Comparison of ENCODE assay signal across 9 mouse cellular contexts in genomic region chr13:42835441-42835840, GRCm38 (mm10).
DNase-seq lines count a peak whose midpoint lies in the region; ATAC-seq and TF ChIP-seq lines count a peak whose summit lies in the region.
"Had no signal": no experiment of that assay in that cellular context is flagged by ENCODE, and none has a peak within 500 bp of the region (broad histone marks: within the 10 kb centered on the region; RNA-seq: fewer than 3 reads in every experiment).

No protein-coding gene starts in this region.

- WGBS in forebrain, embryonic 14.5 days: 52% methylated on average over 2 of the region's 2 CpGs
- 22% methylated on average over 2 of the region's 2 CpGs for WGBS in forebrain, embryonic 16.5 days
- WGBS in embryonic facial prominence, embryonic 14.5 days: 61% methylated on average over 2 of the region's 2 CpGs

- no peaks in the 10 kb centered on the region for H3K9me3 ChIP-seq in forebrain, embryonic 14.5 days (replicated peaks; ENCODE audit: control insufficient read depth, low read length)
- no peaks in the 10 kb centered on the region for H3K9me3 ChIP-seq in forebrain, embryonic 16.5 days (ENCODE audit: control insufficient read depth, low read length)
- H3K9me3 ChIP-seq in E14TG2a.4 (ENCODE audit: low read length): no peaks in the 10 kb centered on the region
- no peaks in the 10 kb centered on the region for H3K9me3 ChIP-seq in embryonic facial prominence, embryonic 14.5 days (ENCODE audit: control insufficient read depth, low read length)
- H3K9me3 ChIP-seq: heart, embryonic 12.5 days had no signal

- no peaks in the 10 kb centered on the region for H3K36me3 ChIP-seq in forebrain, embryonic 14.5 days (ENCODE audit: control insufficient read depth, insufficient read depth, low read length)
- H3K36me3 ChIP-seq in forebrain, embryonic 16.5 days (ENCODE audit: control insufficient read depth, insufficient read depth): no peaks in the 10 kb centered on the region
- H3K36me3 ChIP-seq in E14TG2a.4 (ENCODE audit: insufficient read depth, low read length): no peaks in the 10 kb centered on the region
- H3K36me3 ChIP-seq in embryonic facial prominence, embryonic 14.5 days (ENCODE audit: control insufficient read depth, insufficient read depth, low read length): no peaks in the 10 kb centered on the region
- H3K36me3 ChIP-seq: heart, embryonic 12.5 days had no signal

- no peak overlapping the region for H3K4me3 ChIP-seq in forebrain, embryonic 14.5 days (ENCODE audit: low read depth, low read length)
- H3K4me3 ChIP-seq in forebrain, embryonic 16.5 days (replicated peaks; ENCODE audit: low read length): no peak overlapping the region
- no peak overlapping the region for H3K4me3 ChIP-seq in layer of hippocampus, adult 2 months
- no peak overlapping the region for H3K4me3 ChIP-seq in E14TG2a.4 (replicated peaks; ENCODE audit: low read length)
- no peak overlapping the region for H3K4me3 ChIP-seq in embryonic facial prominence, embryonic 14.5 days (ENCODE audit: low read depth, low read length)
- H3K4me3 ChIP-seq: heart, embryonic 12.5 days had no signal

- H3K9ac ChIP-seq in forebrain, embryonic 14.5 days (ENCODE audit: low read length): no peak overlapping the region
- H3K9ac ChIP-seq in forebrain, embryonic 16.5 days (replicated peaks; ENCODE audit: low read depth, low read length): no peak overlapping the region
- no peak overlapping the region for H3K9ac ChIP-seq in embryonic facial prominence, embryonic 14.5 days (ENCODE audit: low read depth, low read length)
- H3K9ac ChIP-seq: heart, embryonic 12.5 days had no signal

- peak; percentile 74 for DNase-seq in forebrain, embryonic 14.5 days (ENCODE audit: low spot score)
- no peak for DNase-seq in layer of hippocampus, adult 2 months (ENCODE audit: low spot score in 2 of 2)
- DNase-seq in layer of hippocampus, postnatal 25 days (ENCODE audit: extremely low spot score in 1 of 2, low spot score in 1 of 2): no peak
- peak; percentile 40 for DNase-seq in embryonic facial prominence, embryonic 14.5 days (ENCODE audit: low spot score)
- DNase-seq in gastrocnemius, adult 18-20 months (ENCODE audit: low spot score): no peak
- no peak for DNase-seq in c-Kit-positive CD71-positive TER-119-positive erythroid progenitor cells, embryonic 14.5 days (ENCODE audit: low spot score)

- H3K4me1 ChIP-seq in forebrain, embryonic 14.5 days (ENCODE audit: control insufficient read depth, insufficient read depth, low read length): no peaks in the 10 kb centered on the region
- 0 out of 2 replicates have a peak, but pooled peaks cover 3% of the 10 kb centered on the region for H3K4me1 ChIP-seq in forebrain, embryonic 16.5 days (replicated peaks; ENCODE audit: control insufficient read depth, insufficient read depth, low read length)
- H3K4me1 ChIP-seq in E14TG2a.4 (replicated peaks; ENCODE audit: low read depth, low read length): 0 out of 2 replicates have a peak, but pooled peaks cover 4% of the 10 kb centered on the region
- no peaks in the 10 kb centered on the region for H3K4me1 ChIP-seq in embryonic facial prominence, embryonic 14.5 days (ENCODE audit: control insufficient read depth, insufficient read depth, low read length)
- H3K4me1 ChIP-seq: heart, embryonic 12.5 days had no signal

- no peaks in the 10 kb centered on the region for H3K27me3 ChIP-seq in forebrain, embryonic 14.5 days (replicated peaks; ENCODE audit: control insufficient read depth, insufficient read depth, low read length)
- H3K27me3 ChIP-seq in forebrain, embryonic 16.5 days (replicated peaks; ENCODE audit: control insufficient read depth, insufficient read depth, low read length): no peaks in the 10 kb centered on the region
- peaks cover 4% of the 10 kb centered on the region; the same call in 1 of the 2 replicates for H3K27me3 ChIP-seq in E14TG2a.4 (ENCODE audit: insufficient read depth, low read length)
- H3K27me3 ChIP-seq in embryonic facial prominence, embryonic 14.5 days (replicated peaks; ENCODE audit: control insufficient read depth, insufficient read depth, low read length): no peaks in the 10 kb centered on the region
- H3K27me3 ChIP-seq: heart, embryonic 12.5 days had no signal

- ATAC-seq in forebrain, embryonic 14.5 days: peak; percentile 46; the same call in 1 of the 2 replicates
- no peak for ATAC-seq in forebrain, embryonic 16.5 days
- ATAC-seq in embryonic facial prominence, embryonic 14.5 days (ENCODE audit: low read depth): no peak

- no peak overlapping the region for H3K27ac ChIP-seq in forebrain, embryonic 14.5 days (ENCODE audit: low read depth, low read length)
- H3K27ac ChIP-seq in forebrain, embryonic 16.5 days (ENCODE audit: low read length): no peak overlapping the region
- no peak overlapping the region for H3K27ac ChIP-seq in layer of hippocampus, adult 2 months
- H3K27ac ChIP-seq in embryonic facial prominence, embryonic 14.5 days (replicated peaks; ENCODE audit: low read depth, low read length): no peak overlapping the region

- H3K4me2 ChIP-seq in forebrain, embryonic 14.5 days (ENCODE audit: low read length): no peak overlapping the region
- no peak overlapping the region for H3K4me2 ChIP-seq in forebrain, embryonic 16.5 days (ENCODE audit: low read length)
- H3K4me2 ChIP-seq in embryonic facial prominence, embryonic 14.5 days (ENCODE audit: low read depth, low read length): no peak overlapping the region
- H3K4me2 ChIP-seq: heart, embryonic 12.5 days had no signal

- peak; percentile 80 for TF ChIP-seq CTCF in layer of hippocampus, adult 2 months (conservative IDR thresholded peaks at IDR 0.05)
- peak; percentile 17 for TF ChIP-seq CTCF in E14TG2a.4 (conservative IDR thresholded peaks at IDR 0.05; ENCODE audit: low read length)

Comparison
In these comparisons a context has a peak if more than half of its experiments do, and no peak if none do; other contexts are left out.
1. DNase-seq: peak in forebrain, embryonic 14.5 days (single experiment) and embryonic facial prominence, embryonic 14.5 days (single experiment); none in layer of hippocampus, adult 2 months (0 of 2), layer of hippocampus, postnatal 25 days (0 of 2), gastrocnemius, adult 18-20 months (single experiment) and c-Kit-positive CD71-positive TER-119-positive erythroid progenitor cells, embryonic 14.5 days (single experiment).